17 mouse cellular contexts compared by ENCODE assay signal in genomic region chr6:112202120-112202519, GRCm38 (mm10).
"Had no signal": no experiment of that assay in that cellular context is flagged by ENCODE, and none has a peak within 500 bp of the region (broad histone marks: within the 10 kb centered on the region; RNA-seq: fewer than 3 reads in every experiment).

No protein-coding gene starts in this region.

- ATAC-seq: liver, postnatal 0 days; lung, postnatal 0 days; midbrain, embryonic 13.5 days; midbrain, embryonic 15.5 days had no signal

- H3K27me3 ChIP-seq: liver, embryonic 15.5 days; lung, embryonic 15.5 days; midbrain, embryonic 13.5 days; midbrain, embryonic 15.5 days; neural tube, embryonic 12.5 days; stomach, embryonic 15.5 days had no signal

- H3K36me3 ChIP-seq: liver, embryonic 15.5 days; lung, embryonic 15.5 days; midbrain, embryonic 13.5 days; midbrain, embryonic 15.5 days; neural tube, embryonic 12.5 days; stomach, embryonic 15.5 days had no signal

- H3K4me3 ChIP-seq: liver, embryonic 15.5 days; lung, embryonic 15.5 days; midbrain, embryonic 13.5 days; midbrain, embryonic 15.5 days; neural tube, embryonic 12.5 days; stomach, embryonic 15.5 days had no signal

- H3K9ac ChIP-seq: liver, embryonic 15.5 days; liver, postnatal 0 days; lung, embryonic 15.5 days; midbrain, embryonic 13.5 days; midbrain, embryonic 15.5 days; neural tube, embryonic 12.5 days; stomach, embryonic 15.5 days had no signal

- H3K9me3 ChIP-seq: liver, embryonic 15.5 days; lung, embryonic 15.5 days; midbrain, embryonic 13.5 days; midbrain, embryonic 15.5 days; neural tube, embryonic 12.5 days; stomach, embryonic 15.5 days had no signal

- DNase-seq: liver, postnatal 0 days; lung, adult 2 months; lung, postnatal 14 days; lung, postnatal 36 days; right cerebral cortex, postnatal 14 days; thymus, adult 18-20 months; thymus, postnatal 14 days; thymus, postnatal 36 days had no signal

- H3K27ac ChIP-seq: liver, embryonic 15.5 days; lung, embryonic 15.5 days; macrophage; midbrain, embryonic 13.5 days; midbrain, embryonic 15.5 days; neural tube, embryonic 12.5 days; stomach, embryonic 15.5 days; stomach, postnatal 0 days had no signal

- H3K4me1 ChIP-seq: liver, embryonic 15.5 days; neural tube, embryonic 12.5 days; stomach, embryonic 15.5 days had no signal
